Mouse (Mus musculus): ENCODE measurements around the gene Pdlim4.

GRCm38 (mm10) chr11:54071726-54072445 lies 3.1 kb upstream of the Pdlim4 start:
- no peak for TF ChIP-seq EP300 (IDR thresholded peaks at IDR 0.05; ENCODE audit: low read depth)
- TF ChIP-seq CTCF (IDR thresholded peaks at IDR 0.05; ENCODE audit: low read depth): no peak

Measured in liver, postnatal 0 days (tissue).